Mouse (Mus musculus) left cerebral cortex, postnatal 25 days (tissue): ENCODE measurements around the gene Siae. TPM values are rescaled to one million over a fixed set of nuclear protein-coding genes. Genes with fewer than 3 reads are reported as not detected.

ENCODE experiments used
- DNase-seq, 2 experiments: peaks; one replicate each; pipeline ENCODE4 v3.0.0; 2022; ENCODE audit warnings: low spot score in 2 of 2, mixed read lengths in 1 of 2
- intact Hi-C: fragments of 180-260 bp; cut with DNase I; formaldehyde crosslinking; loops from one replicate; pipeline ENCODE4 v1.15.1; 2025
- total RNA-seq, 2 experiments: library from RNA; stranded (reverse); gene quantifications; 2 replicates each; pipeline ENCODE4 v1.2.3; 2021

Siae gene
- 10 to 100 TPM; 20.3 to 24.2 TPM for total RNA-seq

DNA sequence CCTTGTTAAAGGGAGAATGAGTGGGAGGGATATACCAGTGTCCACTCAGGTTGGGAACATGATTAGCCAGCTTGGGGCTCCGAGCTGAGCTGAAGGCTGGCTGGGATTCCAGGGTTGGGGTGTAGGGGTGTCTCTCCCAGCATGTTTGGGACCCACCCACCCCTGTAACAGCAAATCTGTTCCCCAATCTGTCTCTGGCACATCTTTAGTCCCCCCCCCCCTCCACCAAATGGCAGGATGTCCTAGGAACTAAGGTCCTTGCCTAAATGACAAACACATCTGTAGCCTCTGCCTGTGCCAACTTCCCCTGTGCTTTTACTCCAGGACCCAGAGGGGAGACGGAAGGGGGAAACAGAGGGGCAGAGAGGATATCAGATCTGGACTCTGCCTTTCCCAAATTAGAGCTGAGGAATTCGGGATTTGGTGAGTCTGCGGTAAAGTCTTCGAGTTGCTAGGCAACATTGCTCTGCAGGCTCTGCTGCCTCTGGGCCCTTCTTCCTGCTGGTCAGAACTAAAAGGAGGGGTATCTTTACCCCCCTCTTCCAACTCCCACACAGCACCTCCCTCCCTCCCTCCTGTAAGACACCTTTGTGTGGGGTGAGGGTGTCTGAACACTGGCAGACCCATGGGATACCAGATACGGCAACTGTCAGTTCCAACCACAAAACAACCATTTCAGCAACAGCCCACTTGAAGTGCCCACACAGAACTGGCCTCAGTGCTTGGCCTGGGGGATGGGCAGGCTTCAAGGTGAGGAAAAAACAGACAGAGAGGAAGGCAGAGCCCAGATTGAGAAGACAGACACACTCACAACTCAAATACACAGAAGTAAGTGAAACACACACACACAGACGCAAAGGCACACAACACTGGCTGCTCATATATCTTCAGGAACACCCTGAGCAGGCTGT is at the start of gene Siae:
TSS of gene Siae (plus strand) at position 861 of the 911 bp plus-strand sequence.
- DNase-seq = peak; percentile 51 to 87
- intact Hi-C loops = loop anchor here (5.0 kb wide), 1 partner anchor 122 kb away; no protein-coding TSS in a partner anchor

DNA sequence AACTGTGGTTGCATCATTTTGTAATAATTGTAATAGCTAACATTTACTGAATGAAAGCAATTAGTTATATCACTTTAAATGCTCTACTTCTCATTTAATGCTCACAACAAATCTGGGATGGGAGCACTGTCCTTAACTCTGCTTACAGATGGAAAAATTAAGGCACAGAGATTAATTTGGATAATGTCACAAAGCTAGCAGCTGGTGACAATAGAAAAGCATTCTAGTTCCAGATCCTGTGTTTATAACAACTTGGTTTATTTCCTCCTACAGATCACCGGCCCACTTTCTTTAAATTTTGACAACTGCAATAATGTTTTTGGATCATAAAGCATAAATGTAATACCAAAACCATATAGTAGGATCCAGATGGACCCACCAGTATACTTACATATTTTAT is 49.5 kb upstream of the Siae start:
- intact Hi-C loops = no loop called here
- DNase-seq = no peak

DNA sequence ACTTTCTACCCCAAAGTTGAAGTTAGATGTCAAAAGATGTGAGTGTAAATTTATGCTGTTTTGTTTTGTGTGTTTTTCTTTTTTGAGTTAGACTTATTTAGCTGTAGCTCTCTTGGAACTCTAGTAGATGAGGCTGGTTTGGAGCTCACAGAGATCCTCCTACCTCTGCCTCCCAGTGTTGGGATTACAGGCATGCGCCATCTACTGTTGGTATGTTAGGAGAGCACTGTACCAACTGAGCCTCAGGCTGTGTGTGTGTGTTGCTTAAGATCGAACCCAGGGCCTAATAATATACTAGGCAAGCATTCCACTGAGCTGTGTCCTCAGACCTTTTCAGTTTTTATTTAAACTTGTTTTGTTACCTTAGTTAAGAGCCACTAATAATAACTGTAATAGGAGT is 43.4 kb upstream of the Siae start:
- DNase-seq = no peak
- intact Hi-C loops = no loop called here

DNA sequence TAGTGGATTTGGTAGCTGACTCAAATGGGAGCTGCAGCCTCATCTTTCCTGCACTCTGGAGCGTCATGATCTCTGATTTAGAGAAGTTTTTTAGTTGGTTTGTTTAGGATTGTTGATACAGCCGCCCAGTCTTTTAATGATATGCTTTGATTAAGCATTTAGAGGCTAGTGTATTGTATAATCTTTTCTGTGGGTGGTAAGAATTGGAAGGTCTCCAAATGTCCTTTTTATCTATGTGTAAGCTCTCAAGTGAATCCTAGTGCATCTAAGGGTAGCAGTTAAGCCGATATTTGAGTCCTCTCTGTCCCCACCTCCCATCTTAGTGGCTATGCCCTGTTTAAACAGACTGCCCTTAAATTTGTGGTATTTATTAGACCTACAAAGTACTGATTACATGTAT is 41.0 kb upstream of the Siae start:
- DNase-seq = no peak

DNA sequence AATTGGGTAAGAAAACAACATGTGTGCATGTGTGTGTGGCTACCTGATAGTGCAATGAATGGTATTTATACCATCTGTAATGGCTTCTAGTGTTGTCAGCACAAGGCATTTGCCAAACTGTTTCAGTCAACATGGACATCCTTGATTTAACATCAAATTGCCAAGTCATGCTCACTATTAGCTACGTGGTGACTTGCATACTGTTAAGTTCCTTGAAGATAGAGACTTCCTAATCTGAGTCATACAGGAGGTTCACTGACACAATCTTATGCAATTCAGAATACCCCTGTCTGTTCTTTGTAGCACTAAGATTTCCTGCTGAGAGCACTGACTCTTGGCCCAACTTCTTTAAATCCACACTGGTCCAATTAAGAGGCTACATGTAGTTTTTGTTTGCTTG is 38.0 kb upstream of the Siae start:
- intact Hi-C loops = no loop called here

More for the DNA sequence above, 41.0 kb upstream of the Siae start:
- intact Hi-C loops = no loop called here

DNA sequence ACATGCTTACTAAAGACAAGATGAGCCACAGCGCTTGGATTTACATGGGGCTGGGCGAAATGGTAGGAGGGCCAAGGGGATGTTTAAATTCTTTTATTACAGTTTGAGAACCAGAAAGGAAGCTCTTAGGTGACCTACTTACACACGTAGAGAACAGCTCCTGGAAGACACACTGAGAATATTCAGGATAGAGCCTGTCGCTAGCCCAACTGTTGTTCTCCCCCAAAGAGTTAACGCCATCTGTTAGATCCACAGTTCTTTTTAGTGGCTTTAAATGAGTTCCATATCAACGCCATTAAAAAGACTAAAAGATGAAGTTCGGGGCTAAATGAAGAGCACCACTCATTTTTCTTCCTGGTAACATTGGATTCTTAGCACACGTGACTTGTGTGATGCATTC is 36.5 kb upstream of the Siae start:
- DNase-seq = peak; percentile 37 to 78
- intact Hi-C loops = no loop called here

More for the DNA sequence above, 38.0 kb upstream of the Siae start:
- no peak for DNase-seq

DNA sequence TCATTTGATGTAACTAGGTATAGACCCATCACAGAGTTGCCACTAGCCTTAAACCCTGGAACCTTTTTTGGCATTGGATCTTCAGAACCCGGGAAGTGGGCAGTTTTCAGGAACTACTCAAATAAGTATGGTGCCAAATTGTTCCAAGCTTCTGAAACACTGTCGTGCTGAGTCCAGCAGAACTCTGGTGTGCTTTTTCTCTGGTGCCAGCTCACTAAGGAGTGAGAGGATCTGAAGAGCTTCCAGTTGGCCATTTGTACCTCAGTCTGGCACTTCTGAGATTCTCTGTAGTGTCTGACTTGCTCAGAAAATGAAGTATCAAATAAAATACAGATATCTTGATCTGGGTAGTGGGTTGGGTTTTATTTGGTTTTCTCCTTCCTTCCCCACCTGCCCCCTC is 35.5 kb upstream of the Siae start:
- no peak for DNase-seq
- intact Hi-C loops = no loop called here

DNA sequence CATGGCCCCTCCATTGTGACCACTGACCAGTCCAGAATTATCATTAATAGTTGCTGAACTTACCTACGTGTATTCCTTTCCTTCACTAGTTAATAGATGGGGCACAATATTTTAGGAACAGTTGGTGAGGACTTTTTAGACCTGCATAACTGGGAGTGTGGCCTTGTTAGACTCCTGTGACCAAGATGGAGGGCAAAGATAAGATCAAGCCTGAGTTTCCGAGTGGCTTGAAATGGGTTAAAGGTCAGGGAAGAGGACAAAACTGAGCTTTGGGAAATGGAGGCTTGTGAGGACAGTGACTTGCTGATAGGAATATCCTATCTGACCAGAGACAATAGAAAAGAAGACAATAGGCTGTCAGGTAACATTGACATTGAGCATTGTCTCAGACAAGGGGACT is 30.0 kb upstream of the Siae start:
- no peak for DNase-seq

DNA sequence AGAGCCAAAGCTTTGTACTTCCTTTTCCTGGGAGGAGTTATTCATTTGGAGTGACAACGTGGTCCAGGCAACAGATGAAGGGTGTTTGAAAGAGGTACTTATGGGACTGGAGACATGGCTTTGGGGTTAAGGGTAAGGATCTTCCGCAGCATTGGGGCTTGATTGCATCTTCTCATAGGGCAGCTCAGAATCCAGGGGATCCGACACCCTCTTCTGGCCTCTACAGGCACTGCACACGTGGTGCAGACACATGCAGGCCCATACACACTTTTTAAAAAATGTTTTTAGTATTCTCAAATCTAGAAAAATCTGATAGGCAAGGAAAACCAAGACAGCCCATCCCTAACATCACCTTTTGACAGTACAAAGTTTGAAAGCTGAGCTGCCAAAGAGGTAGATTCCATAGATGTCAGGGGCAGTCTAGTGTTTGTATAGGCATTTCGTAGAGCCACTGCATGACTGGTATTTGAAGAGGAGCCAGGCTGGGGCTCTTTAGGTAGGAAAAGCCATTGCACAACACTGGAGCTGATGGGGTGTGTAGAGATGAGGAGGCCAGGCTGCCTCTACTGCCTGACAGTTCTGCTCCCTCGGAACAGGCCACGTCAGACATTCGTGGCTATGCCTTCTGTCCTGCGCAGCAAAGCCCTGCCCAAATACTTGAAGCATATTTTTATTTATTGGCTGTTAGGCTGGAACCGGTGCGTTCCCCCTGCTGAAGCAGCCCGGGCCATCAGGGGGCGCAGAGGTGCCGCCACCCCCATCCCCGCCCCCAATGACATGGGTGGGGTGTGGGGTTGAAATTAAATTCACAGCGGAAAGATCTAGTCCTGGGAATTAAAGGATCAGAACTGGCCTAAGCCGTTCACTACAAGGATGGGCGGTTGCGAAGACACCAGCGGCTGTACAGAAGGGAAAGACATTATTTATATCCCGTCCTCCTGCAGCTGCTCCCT is 28.8 kb upstream of the Siae start:
- intact Hi-C loops = no loop called here
- DNase-seq = no peak

More for the DNA sequence above, 30.0 kb upstream of the Siae start:
- intact Hi-C loops = no loop called here

DNA sequence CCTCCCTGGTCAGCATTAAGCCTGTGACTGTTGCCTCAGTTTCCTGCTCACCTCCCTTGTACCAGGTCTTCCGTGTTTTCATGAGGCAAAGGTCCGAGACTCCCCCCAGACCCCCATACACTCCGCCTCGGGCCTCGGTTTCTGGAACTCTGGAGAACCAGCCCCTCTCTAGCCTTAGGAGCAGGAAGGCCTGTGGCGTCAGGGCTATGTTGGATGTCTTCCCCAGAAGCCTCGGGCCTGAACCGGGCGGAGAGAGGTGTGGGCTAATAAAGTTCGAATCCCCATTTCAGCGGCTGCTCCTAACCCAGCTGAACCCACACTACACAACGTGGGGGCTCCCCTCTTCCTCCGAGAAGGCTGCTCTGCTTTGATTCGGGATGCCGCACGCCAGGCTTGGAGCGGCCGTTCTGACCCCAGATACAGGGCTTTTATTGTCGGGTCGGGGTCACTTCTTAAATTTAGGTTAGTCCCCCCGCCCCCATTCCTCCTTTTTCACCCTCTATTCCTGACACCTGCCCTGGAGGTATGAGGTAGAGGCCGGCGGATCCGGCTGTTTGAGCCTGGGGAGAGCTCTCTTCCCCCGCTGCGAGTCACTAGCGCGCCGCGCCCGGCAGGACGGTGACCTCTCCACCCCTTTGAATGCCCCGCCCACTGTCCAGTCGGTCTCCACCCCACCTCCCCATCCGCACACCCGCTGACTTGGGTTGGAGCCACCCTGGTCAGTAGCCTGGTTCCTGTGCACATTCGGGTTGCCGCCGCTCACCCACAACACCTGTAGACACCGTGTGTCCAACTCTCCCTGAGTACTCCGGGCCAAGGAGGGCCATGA is 27.9 kb upstream of the Siae start, which contains the start of gene Esam:
TSS of gene Esam (plus strand) at position 683 of the 829 bp plus-strand sequence.
- intact Hi-C loops = no loop called here
- DNase-seq = no peak

DNA sequence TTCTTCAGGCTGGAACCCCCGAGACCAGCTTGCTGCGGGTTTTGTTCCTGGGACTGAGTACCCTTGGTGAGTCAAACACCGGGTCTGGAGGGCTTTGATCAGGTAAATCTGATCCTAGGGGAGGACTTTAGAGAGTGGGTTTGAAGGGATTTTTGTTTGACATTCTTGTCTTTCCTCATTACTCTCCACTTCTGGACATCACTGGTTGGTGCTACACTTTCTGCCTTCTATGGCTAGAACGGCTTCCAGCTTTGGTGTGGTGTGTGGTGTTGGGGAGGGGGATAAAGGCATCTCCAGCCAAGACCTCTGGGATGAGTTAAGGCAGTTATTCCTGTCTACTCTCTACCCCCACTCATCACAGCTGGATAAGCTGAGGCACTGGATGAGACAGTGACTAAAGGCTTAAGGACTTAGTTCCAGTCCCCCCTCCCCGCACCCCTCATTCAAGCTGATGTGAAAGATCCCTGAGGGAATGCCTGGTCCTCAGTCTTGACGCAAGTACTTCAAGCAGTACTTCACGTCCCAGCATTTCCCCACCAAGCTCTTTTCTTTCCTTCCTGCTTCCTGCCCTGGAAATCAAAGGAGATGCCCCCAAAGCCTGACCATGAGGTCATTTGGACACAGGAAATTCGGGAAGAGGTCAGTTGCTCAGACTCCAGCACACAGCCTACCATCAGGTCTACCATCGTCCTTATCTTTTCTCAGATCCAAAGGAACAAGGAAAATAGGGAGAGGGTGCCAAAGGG is 27.1 kb upstream of the Siae start:
- no peak for DNase-seq
- intact Hi-C loops = no loop called here

DNA sequence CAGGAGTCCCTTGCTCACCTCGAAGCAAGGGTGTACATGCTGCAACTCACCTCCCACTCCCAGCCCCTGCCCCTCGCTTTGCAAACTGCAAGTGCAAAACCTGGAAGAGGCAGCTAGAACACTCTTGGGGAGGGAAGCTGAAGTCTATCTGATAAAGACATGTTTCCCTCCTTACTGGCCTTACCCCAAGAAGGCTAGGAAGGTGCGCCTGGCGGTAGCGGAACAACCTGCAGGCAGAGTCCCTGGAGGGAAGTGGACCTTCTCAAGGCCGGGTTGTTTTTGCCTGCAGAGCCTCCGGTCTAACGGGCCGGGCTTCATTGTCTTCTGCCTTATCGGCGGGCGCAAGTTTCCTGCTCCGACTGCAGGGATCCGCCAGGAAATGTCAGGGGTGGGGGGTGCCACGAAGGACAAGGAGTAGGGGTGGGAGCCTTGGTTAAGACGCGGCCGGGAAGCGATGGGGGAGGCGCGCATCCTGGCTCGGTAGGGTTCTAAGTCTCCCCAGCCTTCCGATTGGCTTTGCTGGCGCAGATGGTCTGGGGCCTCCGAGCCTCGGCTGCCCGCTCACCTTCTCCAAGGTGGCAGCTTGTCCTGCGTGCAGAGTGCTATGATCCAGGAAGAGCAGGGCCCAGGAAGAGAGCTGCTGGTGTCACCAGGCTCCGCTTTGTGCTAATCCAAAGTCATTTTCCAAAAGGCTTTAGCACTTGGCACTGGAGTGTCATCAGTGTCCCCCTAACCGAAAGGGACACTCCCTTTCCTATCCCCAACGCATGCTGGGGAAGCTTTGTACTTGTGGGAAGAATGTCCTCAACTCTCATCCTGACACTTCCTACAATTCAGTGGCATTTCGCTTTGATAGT is 25.2 kb upstream of the Siae start:
- intact Hi-C loops = no loop called here
- no peak for DNase-seq

DNA sequence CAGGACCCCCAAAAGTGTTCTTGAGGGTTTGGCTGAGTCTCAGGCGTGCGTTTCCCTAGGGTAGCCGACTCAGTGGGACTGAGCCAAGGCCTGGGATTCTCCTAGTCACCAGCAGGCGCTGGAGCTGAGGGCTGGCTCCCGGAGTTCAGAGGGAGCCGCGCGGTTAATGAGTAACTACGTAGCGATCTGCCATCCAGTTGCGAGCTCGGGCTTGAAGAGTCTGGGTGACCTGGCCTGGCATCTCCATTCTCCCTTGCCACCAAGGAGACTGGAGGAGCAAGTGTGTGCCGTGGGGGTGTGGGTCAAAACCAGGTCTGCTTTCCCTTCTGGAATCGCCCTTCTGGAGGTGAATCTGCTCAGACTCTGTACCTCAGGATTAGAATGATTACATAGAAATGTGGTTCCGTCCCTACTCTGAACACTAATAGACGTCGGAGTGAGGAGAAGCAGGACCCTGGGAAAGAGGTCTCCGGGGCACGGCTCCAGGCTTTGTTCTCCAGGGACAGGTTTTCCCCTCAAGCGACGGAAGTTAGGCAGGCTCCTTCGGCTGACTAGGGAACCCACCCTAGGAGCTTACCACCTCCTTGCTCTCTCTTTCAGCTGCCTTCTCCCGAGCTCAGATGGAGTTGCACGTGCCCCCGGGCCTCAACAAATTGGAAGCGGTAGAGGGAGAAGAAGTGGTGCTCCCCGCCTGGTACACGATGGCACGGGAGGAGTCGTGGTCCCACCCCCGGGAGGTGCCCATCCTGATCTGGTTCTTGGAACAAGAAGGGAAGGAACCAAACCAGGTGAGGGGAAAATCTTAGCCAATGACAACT is 24.4 kb upstream of the Siae start:
- DNase-seq = no peak
- intact Hi-C loops = no loop called here

DNA sequence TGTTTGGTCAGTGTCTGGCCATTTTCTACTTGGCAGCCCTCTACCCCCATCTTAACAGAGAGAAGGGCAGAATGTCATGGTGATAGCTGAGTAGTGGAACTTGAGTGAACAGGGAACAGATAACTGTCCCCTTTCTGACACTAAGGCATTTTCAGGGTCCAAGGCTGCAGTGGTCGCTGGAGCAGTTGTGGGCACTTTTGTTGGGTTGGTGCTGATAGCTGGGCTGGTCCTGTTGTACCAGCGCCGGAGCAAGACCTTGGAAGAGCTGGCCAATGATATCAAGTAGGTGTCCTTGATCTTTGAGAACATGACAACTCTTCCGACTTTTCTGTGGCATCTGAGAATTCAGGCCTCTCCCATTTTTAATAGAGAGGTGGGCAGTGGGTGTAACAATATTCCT is 18.6 kb upstream of the Siae start:
- DNase-seq = no peak
- intact Hi-C loops = no loop called here

DNA sequence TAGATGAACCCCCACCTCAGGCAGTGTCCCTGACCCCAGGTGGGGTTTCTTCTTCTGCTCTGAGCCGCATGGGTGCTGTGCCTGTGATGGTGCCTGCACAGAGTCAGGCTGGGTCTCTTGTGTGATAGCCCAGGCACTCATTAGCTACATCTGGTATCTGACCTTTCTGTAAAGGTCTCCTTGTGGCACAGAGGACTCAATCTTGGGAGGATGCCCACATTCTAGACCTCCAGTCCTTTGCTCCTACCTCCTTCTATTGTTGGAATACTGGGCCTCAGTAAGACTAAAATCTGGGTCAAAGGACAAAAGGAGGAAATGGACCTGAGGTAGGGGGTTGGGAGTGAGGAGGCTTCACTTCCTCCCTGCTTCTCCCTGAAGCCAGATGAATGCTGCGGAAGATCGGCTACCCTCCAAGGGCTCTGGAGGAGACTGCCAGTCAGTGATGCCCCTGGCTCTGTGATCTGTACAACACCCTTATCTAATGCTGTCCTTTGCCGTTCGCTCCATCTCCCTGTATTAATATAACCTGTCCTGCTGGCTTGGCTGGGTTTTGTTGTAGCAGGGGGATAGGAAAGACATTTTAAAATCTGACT is 17.7 kb upstream of the Siae start:
- no peak for DNase-seq
- intact Hi-C loops = no loop called here

DNA sequence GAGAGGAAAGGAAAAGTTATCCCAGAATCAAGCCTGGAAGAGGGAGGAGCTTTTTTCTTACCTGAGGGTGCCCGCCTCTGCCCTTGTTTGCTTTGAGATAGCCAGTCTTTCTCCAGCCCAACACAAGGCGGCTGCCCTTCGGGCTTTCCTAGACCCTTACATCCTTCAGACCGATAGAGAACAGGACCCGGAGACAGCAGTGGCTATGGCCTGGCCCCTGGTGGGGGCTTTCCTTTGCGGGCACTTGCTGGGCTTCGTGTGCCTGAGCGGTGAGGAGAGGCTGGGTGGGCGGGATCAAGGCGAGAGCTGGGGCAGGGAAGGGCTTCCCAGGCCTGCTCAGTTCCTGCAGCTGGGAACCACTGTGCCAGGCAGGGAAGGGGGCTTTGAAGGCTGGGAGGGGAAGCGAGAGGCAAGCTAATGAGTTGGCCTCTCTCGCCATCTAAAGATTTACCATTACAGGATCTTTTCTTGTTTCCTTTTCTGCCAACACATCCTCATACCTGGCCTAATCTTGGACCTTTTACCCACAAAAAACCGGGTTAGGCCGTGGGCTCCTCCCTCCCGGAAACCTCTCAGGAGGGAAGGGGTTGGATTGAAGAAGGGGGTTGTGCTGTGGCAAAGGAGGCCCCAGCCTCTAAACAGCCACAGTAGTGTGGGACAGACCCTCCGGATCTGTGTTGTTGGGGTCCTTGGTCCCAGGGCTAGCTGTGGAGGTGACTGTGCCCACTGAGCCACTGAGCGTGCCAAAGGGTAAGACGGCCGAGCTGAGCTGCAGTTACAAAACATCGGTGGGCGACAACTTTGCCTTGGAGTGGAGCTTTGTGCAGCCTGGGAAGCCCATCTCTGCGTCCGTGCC is 16.1 kb upstream of the Siae start, which contains the start of gene Vsig2:
TSS of gene Vsig2 (plus strand) at position 86 of the 856 bp plus-strand sequence.
- no peak for DNase-seq
- intact Hi-C loops = no loop called here
